Mouse (Mus musculus) ES-E14 (cell line): ENCODE data around the gene Nrcam. TPM values are rescaled to one million over a fixed set of nuclear protein-coding genes. Genes with fewer than 3 reads are reported as not detected.

Experiments used
- DNase-seq: peaks from one replicate; pipeline ENCODE4 v3.0.0-alpha.2; 2013; ENCODE audit warnings: low read depth, low spot score
- H3K27ac ChIP-seq: 2 replicates; pipeline ENCODE4 v1.5.1; 2012; ENCODE audit warnings: low read depth, mild to moderate bottlenecking, low read length, moderate library complexity, mixed read lengths; ENCODE audit not compliant: poor library complexity, insufficient read depth, severe bottlenecking
- H3K36me3 ChIP-seq: 2 replicates; pipeline ENCODE4 v1.6.1; 2012; ENCODE audit warnings: mild to moderate bottlenecking, low read length, moderate library complexity, mixed read lengths; ENCODE audit not compliant: control insufficient read depth, poor library complexity, insufficient read depth, severe bottlenecking
- H3K4me1 ChIP-seq, 2 experiments: fragments of 150-350 bp in 1 of 2; sonication (generic) in 1 of 2; 2 replicates each; pipeline ENCODE4 v1.6.1; 2012; ENCODE audit warnings: low read length in 2 of 2, mild to moderate bottlenecking in 1 of 2, mixed read lengths in 1 of 2; ENCODE audit not compliant: control insufficient read depth in 2 of 2, insufficient read depth in 2 of 2, poor library complexity in 1 of 2
- H3K4me3 ChIP-seq, 2 experiments: fragments of 150-350 bp in 1 of 2; sonication (generic) in 1 of 2; 2 replicates each; pipeline ENCODE4 v1.5.1; 2012; ENCODE audit warnings: low read length in 2 of 2, low read depth in 1 of 2, mild to moderate bottlenecking in 1 of 2, mixed read lengths in 1 of 2; ENCODE audit not compliant: insufficient read depth in 1 of 2, poor library complexity in 1 of 2, severe bottlenecking in 1 of 2
- H3K9ac ChIP-seq: 2 replicates; pipeline ENCODE4 v1.6.1; 2012; ENCODE audit warnings: low read depth, mild to moderate bottlenecking, low read length, mixed read lengths; ENCODE audit not compliant: poor library complexity, insufficient read depth, severe bottlenecking
- H3K9me3 ChIP-seq: fragments of 150-350 bp; sonication (generic); 2 replicates; pipeline ENCODE4 v1.6.1; 2012; ENCODE audit warnings: low read depth, mild to moderate bottlenecking, low read length; ENCODE audit not compliant: control insufficient read depth, insufficient read depth
- CHD2 ChIP-seq: IDR thresholded peaks from 2 replicates; pipeline ENCODE4 v1.6.1; 2014; ENCODE audit warnings: mild to moderate bottlenecking, low read depth, low read length, inconsistent platforms
- HCFC1 ChIP-seq: IDR thresholded peaks from 2 replicates; pipeline ENCODE4 v1.6.1; 2012; ENCODE audit warnings: low read length, inconsistent platforms, borderline replicate concordance; ENCODE audit not compliant: insufficient read depth
- MAFK ChIP-seq: IDR thresholded peaks from 2 replicates; pipeline ENCODE4 v1.6.1; 2014; ENCODE audit warnings: mild to moderate bottlenecking, low read depth, low read length, inconsistent platforms; ENCODE audit not compliant: insufficient read depth
- ZC3H11A ChIP-seq: IDR thresholded peaks from 2 replicates; pipeline ENCODE4 v1.6.1; 2012; ENCODE audit warnings: low read depth, mild to moderate bottlenecking, inconsistent platforms, low read length, borderline replicate concordance
- ZNF384 ChIP-seq: IDR thresholded peaks from 2 replicates; pipeline ENCODE4 v1.6.1; 2012; ENCODE audit warnings: low read depth, low read length, inconsistent platforms
- in situ Hi-C, 2 experiments: fragments of 600-800 bp; cut with MboI; formaldehyde crosslinking; loops; one replicate each; pipeline ENCODE4 v1.15.1; 2025; ENCODE audit warnings: low sequenced_read_pairs in 2 of 2, inconsistent platforms in 1 of 2; ENCODE audit not compliant: unreplicated experiment in 2 of 2
- total RNA-seq: library from RNA; depleted of rRNA; stranded (reverse); fragments of 300-350 nt; gene quantifications from 2 replicates; pipeline ENCODE4 v1.2.3, GENCODE M21; 2012

The Nrcam gene
- total RNA-seq, 1 experiment: 2.9 TPM

GRCm38 (mm10) chr12:44601410-44602149 is 272.9 kb downstream of the Nrcam start:
- H3K9me3 ChIP-seq: no peaks in the 10 kb centered on the region
- H3K9ac ChIP-seq: no peak overlapping the region
- H3K4me1 ChIP-seq: no peaks in the 10 kb centered on the region
- no peak overlapping the region for H3K27ac ChIP-seq
- H3K4me3 ChIP-seq: no peak overlapping the region
- no peaks in the 10 kb centered on the region for H3K36me3 ChIP-seq
- TF ChIP-seq ZC3H11A: peak; percentile 87
- TF ChIP-seq HCFC1: no peak
- TF ChIP-seq MAFK: no peak
- no peak for TF ChIP-seq CHD2
- no peak for TF ChIP-seq ZNF384
- peak; percentile 61 for DNase-seq
- in situ Hi-C loops: no loop called here

DNA sequence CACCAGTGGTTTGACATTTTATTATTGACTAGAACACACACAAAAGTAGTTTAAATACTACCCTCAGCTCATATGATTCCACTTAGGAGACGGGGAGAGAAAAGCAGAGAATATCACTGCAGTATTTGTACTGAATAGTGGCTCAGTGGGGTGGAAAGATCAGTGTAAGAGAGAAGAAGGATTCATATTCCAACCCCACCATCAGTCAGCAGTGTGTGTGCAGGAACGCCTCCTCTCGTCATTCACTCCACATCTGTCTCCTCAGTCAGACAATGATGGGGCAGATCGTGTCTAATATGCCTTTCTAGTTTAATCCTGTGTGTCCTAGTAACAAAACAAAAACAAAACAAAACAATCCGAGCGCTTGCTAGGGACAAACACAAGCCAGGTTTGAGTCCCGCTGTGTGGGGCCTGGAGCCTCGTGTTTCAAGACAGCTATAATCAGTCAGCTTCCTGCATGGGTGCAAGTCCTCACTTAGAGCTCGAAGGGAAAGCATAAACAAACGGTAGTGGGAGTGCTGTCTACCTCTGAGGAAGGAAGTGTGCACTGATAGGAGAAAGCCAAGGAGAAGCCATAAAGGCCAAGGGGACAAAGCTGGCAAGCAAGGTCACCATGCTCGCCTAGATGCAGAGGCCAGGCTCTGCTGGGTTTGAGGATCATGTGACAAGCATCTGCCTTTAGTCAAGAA is 273.7 kb downstream of the Nrcam start:
- in situ Hi-C loops: no loop called here
- TF ChIP-seq ZC3H11A (no peak), CHD2 (no peak), HCFC1 (no peak), ZNF384 (no peak), MAFK (no peak)
- no peaks in the 10 kb centered on the region for H3K9me3 ChIP-seq
- no peaks in the 10 kb centered on the region for H3K36me3 ChIP-seq
- no peaks in the 10 kb centered on the region for H3K4me1 ChIP-seq
- no peak overlapping the region for H3K4me3 ChIP-seq
- no peak overlapping the region for H3K27ac ChIP-seq
- no peak overlapping the region for H3K9ac ChIP-seq
- DNase-seq: no peak

DNA sequence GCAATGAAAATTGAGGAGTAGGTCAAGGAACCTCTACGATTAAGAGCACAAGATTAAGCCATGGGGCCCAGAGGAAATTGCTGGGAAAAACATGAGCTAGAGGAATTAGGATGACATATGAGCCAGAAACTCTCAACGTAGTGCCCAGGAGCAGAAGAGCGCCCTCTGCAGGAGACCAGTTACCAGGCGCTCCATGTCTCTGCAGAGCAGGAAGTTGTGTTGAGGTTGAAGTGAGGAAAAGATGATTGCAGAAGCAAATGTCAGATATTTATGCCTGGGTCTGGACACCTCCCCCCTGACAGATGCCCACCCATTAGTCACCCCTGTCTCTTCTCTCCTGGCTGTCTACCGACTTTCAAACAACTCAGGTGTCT is 274.3 kb downstream of the Nrcam start:
- no peaks in the 10 kb centered on the region for H3K4me1 ChIP-seq
- no peak overlapping the region for H3K9ac ChIP-seq
- no peaks in the 10 kb centered on the region for H3K36me3 ChIP-seq
- in situ Hi-C loops: no loop called here
- H3K9me3 ChIP-seq: no peaks in the 10 kb centered on the region
- DNase-seq: no peak
- no peak overlapping the region for H3K27ac ChIP-seq
- no peak overlapping the region for H3K4me3 ChIP-seq
- no peak for TF ChIP-seq ZNF384
- no peak for TF ChIP-seq MAFK
- no peak for TF ChIP-seq ZC3H11A
- TF ChIP-seq CHD2: no peak
- TF ChIP-seq HCFC1: no peak

DNA sequence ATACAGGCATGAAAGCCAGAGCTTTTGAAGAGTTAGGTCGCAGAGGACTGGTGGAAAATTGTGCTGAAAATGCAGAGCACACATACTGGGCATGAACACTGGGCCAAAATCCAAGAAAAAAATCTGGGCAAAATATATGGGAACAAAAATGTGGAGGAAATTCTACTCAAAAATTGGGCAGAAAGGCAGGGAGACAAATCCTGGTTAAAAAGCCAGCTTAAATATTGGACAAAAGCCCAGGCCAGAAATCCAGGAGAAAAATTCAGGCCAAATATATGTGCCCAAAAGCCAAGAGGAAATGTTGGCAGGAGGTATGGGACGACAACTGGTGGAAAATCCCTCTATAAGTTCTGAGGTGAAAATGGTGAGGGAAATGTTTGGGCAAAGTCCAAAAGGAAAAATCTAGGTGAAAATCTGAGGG is 288.3 kb downstream of the Nrcam start:
- no peaks in the 10 kb centered on the region for H3K36me3 ChIP-seq
- H3K4me3 ChIP-seq: no peak overlapping the region
- in situ Hi-C loops: no loop called here
- no peak for DNase-seq
- no peak overlapping the region for H3K27ac ChIP-seq
- no peaks in the 10 kb centered on the region for H3K9me3 ChIP-seq
- no peaks in the 10 kb centered on the region for H3K4me1 ChIP-seq
- TF ChIP-seq HCFC1 (no peak), CHD2 (no peak), ZNF384 (no peak), MAFK (no peak), ZC3H11A (no peak)
- H3K9ac ChIP-seq: no peak overlapping the region
